Mouse (Mus musculus) midbrain, embryonic 12.5 days (tissue): Measurements from ENCODE around the gene Idi1. TPM values are rescaled to one million over a fixed set of nuclear protein-coding genes. Genes with fewer than 3 reads are reported as not detected.
"Not testable (repeated sequence)": the region's sequence is repeated elsewhere in the genome, so short reads cannot be mapped to it uniquely, and the experiment has no call there.

Experiments used
- ATAC-seq: fragments of 200-750 bp; cut with Nextera tagmentation; 2 replicates; pipeline ENCODE4 v1.8.0; 2017; ENCODE audit warnings: low read depth, moderate TSS enrichment, moderate library complexity; ENCODE audit not compliant: low FRiP score
- H3K27ac ChIP-seq: fragments of 300-500 bp; sonication (generic); replicated peaks from 2 replicates; pipeline ENCODE4 v1.5.1; 2016; ENCODE audit warnings: mild to moderate bottlenecking
- H3K27me3 ChIP-seq: fragments of 300-500 bp; sonication (generic); 2 replicates; pipeline ENCODE4 v1.6.1; 2016; ENCODE audit warnings: mild to moderate bottlenecking
- H3K36me3 ChIP-seq: fragments of 300-500 bp; sonication (generic); 2 replicates; pipeline ENCODE4 v1.6.1; 2016
- H3K4me1 ChIP-seq: fragments of 300-500 bp; sonication (generic); 2 replicates; pipeline ENCODE4 v1.6.1; 2016
- H3K4me2 ChIP-seq: fragments of 300-500 bp; sonication (generic); replicated peaks from 2 replicates; pipeline ENCODE4 v1.6.1; 2016; ENCODE audit warnings: mild to moderate bottlenecking, moderate library complexity
- H3K4me3 ChIP-seq: fragments of 300-500 bp; sonication (generic); 2 replicates; pipeline ENCODE4 v1.5.1; 2016; ENCODE audit warnings: mild to moderate bottlenecking
- H3K9ac ChIP-seq: fragments of 300-500 bp; sonication (generic); replicated peaks from 2 replicates; pipeline ENCODE4 v1.6.1; 2016; ENCODE audit warnings: mild to moderate bottlenecking, moderate library complexity
- H3K9me3 ChIP-seq: fragments of 300-500 bp; sonication (generic); 2 replicates; pipeline ENCODE4 v1.6.1; 2016; ENCODE audit warnings: mild to moderate bottlenecking
- WGBS: fragments of 180-500 bp; shearing (Covaris S2); methylation state at CpG from one replicate; pipeline ENCODE4 v1.1.7; 2016; 5-methylcytosine and 5-hydroxymethylcytosine counted together
- microRNA-seq: library from miRNA; unstranded; fragments of <30 nt; microRNA quantifications from one replicate; pipeline ENCODE4, GENCODE M21; 2017
- polyA plus RNA-seq: library from polyadenylated mRNA; unstranded; fragments of >200 nt; fragmentation: Nextera tagmentation; extraction: Ambion mirVana; gene quantifications from 2 replicates; pipeline ENCODE4 v1.2.1, GENCODE M21; 2016

The Idi1 gene
- polyA plus RNA-seq, 1 experiment from 2014 or later: 155 TPM

GRCm38 (mm10) chr13:8913890-8914289 lies 28.6 kb downstream of the Idi1 start:
- H3K9ac ChIP-seq, H3K36me3 ChIP-seq, H3K4me3 ChIP-seq, H3K27me3 ChIP-seq, H3K27ac ChIP-seq, H3K4me2 ChIP-seq, H3K9me3 ChIP-seq, H3K4me1 ChIP-seq, ATAC-seq: not testable (repeated sequence)
- 90% methylated on average over 8 of the region's 8 CpGs for WGBS

DNA sequence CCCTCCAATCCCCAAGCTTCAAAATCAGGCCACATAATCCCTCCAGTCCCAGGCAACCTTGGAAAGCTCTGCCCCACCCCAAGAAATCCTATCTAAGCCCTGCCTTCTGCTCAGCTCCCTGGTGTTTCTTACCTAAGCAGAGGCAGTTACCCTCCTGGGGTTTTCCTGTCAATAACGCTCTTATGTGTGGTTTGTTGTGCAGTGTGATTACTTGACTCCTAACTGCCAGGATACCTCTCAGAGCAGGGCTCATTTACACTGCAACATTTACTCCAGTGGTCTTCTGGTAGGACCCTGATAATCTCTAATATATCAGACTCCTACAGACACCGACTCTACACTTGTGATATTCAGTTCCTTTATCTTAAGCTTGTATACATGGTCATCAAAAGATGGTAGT lies 48.2 kb downstream of the Idi1 start:
- Histone ChIP-seq H3K9ac (no peak overlapping the region), H3K27ac (no peak overlapping the region), H3K9me3 (no peaks in the 10 kb centered on the region), H3K4me1 (no peaks in the 10 kb centered on the region), H3K4me3 (no peak overlapping the region), H3K36me3 (no peaks in the 10 kb centered on the region), H3K27me3 (no peaks in the 10 kb centered on the region), H3K4me2 (no peak overlapping the region)
- 66% methylated on average over 2 of the region's 2 CpGs for whole genome bisulfite sequencing
- ATAC-seq: no peak

DNA sequence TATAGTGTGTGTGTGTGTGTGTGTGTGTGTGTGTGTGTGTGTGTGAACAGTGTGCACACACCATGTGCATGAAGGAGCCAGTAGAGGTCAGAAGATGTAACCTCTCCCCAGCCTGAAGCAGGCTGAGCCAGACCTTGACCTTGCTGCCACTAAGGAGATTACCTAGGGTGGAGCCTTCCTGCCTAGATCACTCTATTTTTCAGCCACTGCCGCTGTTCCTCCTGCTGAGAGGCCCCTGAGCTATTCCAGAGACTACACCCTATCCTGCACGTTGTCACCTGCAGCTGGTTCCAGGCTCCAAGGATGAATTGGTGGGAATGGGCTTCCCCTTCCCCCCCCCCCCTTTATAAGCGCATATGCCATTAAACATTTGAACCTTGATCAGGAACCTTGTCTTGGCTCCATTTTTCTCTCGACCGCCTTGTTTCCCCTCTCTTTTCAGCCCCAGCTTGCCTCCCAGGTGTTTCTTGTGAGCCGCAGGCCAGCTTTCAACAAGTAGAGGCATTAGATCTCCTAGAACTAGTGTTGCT lies 52.4 kb downstream of the Idi1 start:
- not testable (repeated sequence) for H3K9ac ChIP-seq, H3K4me1 ChIP-seq, H3K36me3 ChIP-seq, H3K4me3 ChIP-seq, H3K27ac ChIP-seq, ATAC-seq, H3K9me3 ChIP-seq, H3K27me3 ChIP-seq, H3K4me2 ChIP-seq
- WGBS: 85% methylated on average over 6 of the region's 6 CpGs

DNA sequence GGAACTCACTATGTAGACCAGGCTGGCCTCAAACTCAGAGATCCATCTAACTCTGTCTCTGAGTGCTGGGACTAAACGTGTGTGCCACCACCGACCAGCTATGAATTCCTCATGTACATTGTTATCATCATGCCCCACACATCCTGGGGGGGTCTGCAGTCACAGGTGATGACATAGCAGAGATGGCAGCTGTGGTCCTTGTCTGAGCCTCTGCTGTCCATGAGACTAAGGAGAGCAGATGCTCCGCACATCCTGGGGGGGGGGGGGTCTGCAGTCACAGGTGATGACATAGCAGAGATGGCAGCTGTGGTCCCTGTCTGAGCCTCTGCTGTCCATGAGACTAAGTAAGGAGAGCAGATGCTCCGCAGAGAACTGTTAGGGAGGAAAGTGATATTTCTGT lies 55.8 kb downstream of the Idi1 start:
- not testable (repeated sequence) for H3K27me3 ChIP-seq, H3K4me3 ChIP-seq, H3K9ac ChIP-seq, H3K4me1 ChIP-seq, H3K9me3 ChIP-seq, H3K4me2 ChIP-seq, ATAC-seq, H3K36me3 ChIP-seq, H3K27ac ChIP-seq
- 91% methylated on average over 4 of the region's 4 CpGs for WGBS

GRCm38 (mm10) chr13:8941701-8942100 lies 56.4 kb downstream of the Idi1 start:
- H3K27me3 ChIP-seq, H3K9ac ChIP-seq, H3K27ac ChIP-seq, H3K36me3 ChIP-seq, H3K4me3 ChIP-seq, H3K9me3 ChIP-seq, H3K4me2 ChIP-seq, ATAC-seq, H3K4me1 ChIP-seq: not testable (repeated sequence)
- WGBS: 100% methylated on average over 1 of the region's 5 CpGs

Small RNA genes lying within 50 kb of the gene (microRNA-seq; reads per million reads assigned to microRNA genes)
- gene Gm22750: not detected

Other genes with a start within 250 kb of the Idi1 start
- gene Wdr37, start 13.6 kb upstream of the Idi1 start, polyA plus RNA-seq: 52.7 and 55.1 TPM in 2 replicates
- gene Gm9745, start 62.7 kb downstream of the Idi1 start, polyA plus RNA-seq: not detected in 2 replicates
- not detected in 2 replicates for gene Idi2, start 67.4 kb downstream of the Idi1 start, polyA plus RNA-seq
- 93.0 and 93.8 TPM in 2 replicates for gene Gtpbp4, start 110.6 kb downstream of the Idi1 start, polyA plus RNA-seq
- 38.3 and 43.4 TPM in 2 replicates for gene Larp4b, start 208.4 kb downstream of the Idi1 start, polyA plus RNA-seq